Mouse (Mus musculus) liver, embryonic 11.5 days (tissue): ENCODE results near the gene Plppr2. TPM values are rescaled to one million over a fixed set of nuclear protein-coding genes. Genes with fewer than 3 reads are reported as not detected.

ENCODE experiments used
- ATAC-seq: fragments of 200-750 bp; cut with Nextera tagmentation; replicated peaks from 2 replicates; pipeline ENCODE4 v1.8.0; 2017; ENCODE audit warnings: moderate number of reproducible peaks, mild to moderate bottlenecking, moderate TSS enrichment, moderate library complexity; ENCODE audit not compliant: low FRiP score
- DNase-seq: peaks from one replicate; pipeline ENCODE4 v3.0.0-alpha.2; 2017; ENCODE audit warnings: low spot score
- H3K27ac ChIP-seq: fragments of 300-500 bp; sonication (generic); 2 replicates; pipeline ENCODE4 v1.5.1; 2014; ENCODE audit warnings: mild to moderate bottlenecking, low read depth, low read length, control low read depth
- H3K27me3 ChIP-seq: fragments of 300-500 bp; sonication (generic); replicated peaks from 2 replicates; pipeline ENCODE4 v1.6.1; 2014; ENCODE audit warnings: low read length, mixed read lengths; ENCODE audit not compliant: control insufficient read depth, insufficient read depth
- H3K36me3 ChIP-seq: fragments of 300-500 bp; sonication (generic); 2 replicates; pipeline ENCODE4 v1.6.1; 2014; ENCODE audit warnings: mild to moderate bottlenecking, low read length, moderate library complexity, mixed read lengths; ENCODE audit not compliant: control insufficient read depth, insufficient read depth
- H3K4me1 ChIP-seq: fragments of 300-500 bp; sonication (generic); replicated peaks from 2 replicates; pipeline ENCODE4 v1.6.1; 2014; ENCODE audit warnings: low read length, mixed read lengths; ENCODE audit not compliant: control insufficient read depth, insufficient read depth
- H3K4me2 ChIP-seq: fragments of 300-500 bp; sonication (generic); 2 replicates; pipeline ENCODE4 v1.6.1; 2014; ENCODE audit warnings: mild to moderate bottlenecking, control low read depth, moderate library complexity
- H3K4me3 ChIP-seq: fragments of 300-500 bp; sonication (generic); 2 replicates; pipeline ENCODE4 v1.5.1; 2014; ENCODE audit warnings: low read depth, low read length, control low read depth
- H3K9ac ChIP-seq: fragments of 300-500 bp; sonication (generic); 2 replicates; pipeline ENCODE4 v1.6.1; 2014; ENCODE audit warnings: low read depth, low read length, control low read depth
- H3K9me3 ChIP-seq: fragments of 300-500 bp; sonication (generic); 2 replicates; pipeline ENCODE4 v1.6.1; 2016; ENCODE audit warnings: low read length, inconsistent platforms, mixed read lengths; ENCODE audit not compliant: control insufficient read depth
- WGBS: fragments of 180-500 bp; shearing (Covaris S2); extraction: QIAGEN DNeasy Blood & Tissue Kit; methylation state at CpG from one replicate; pipeline ENCODE4 v1.1.7; 2014; 5-methylcytosine and 5-hydroxymethylcytosine counted together
- polyA plus RNA-seq: library from polyadenylated mRNA; unstranded; fragments of >200 nt; fragmentation: Nextera tagmentation; extraction: Ambion mirVana; gene quantifications from 2 replicates; pipeline ENCODE4 v1.2.1, GENCODE M21; 2014

The Plppr2 gene
- polyA plus RNA-seq, 1 experiment from 2014 or later = 7.2 TPM

DNA sequence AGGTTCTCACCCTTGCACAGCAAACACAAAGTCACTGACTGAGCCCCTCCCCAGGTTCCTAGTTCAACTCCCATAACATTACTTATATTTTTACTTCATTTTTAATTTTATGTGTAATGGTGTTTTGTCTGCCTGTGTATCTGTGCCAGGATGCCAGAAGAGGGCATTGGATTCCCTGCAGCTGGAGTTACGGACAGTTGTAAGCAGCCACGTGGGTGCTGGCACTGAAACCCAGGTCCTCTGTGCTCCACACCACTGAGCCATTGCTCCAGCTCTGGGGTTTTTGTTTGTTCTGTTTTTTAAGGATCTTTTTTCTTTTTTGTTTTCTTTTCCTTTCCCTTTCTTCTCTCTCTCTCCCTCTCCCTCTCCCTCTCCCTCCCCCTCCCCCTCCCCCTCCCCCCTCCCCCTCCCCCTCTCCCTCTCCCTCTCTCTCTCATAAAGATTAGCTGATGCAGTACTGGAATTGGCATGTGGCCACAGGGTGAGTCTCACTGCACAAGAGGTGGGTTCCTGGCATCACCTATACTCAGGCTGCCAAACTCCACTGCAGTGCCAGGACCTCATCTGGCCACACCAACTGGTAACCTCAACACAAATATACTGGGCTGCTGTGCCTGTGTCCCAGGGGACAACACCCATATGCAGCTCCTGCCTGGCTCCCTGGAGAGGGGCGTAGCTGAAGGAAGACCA lies 59.5 kb downstream of the Plppr2 start:
- Histone ChIP-seq H3K4me3 (no peak overlapping the region), H3K4me2 (no peak overlapping the region), H3K9me3 (no peaks in the 10 kb centered on the region; the same call in 1 of the 2 replicates), H3K27ac (no peak overlapping the region), H3K36me3 (no peaks in the 10 kb centered on the region), H3K27me3 (peaks cover 35% of the 10 kb centered on the region), H3K9ac (no peak overlapping the region), H3K4me1 (no peaks in the 10 kb centered on the region)
- ATAC-seq (no peak), DNase-seq (no peak)
- WGBS = 78% methylated on average over 3 of the region's 3 CpGs

Other genes starting within 250 kb of the Plppr2 start
- gene Ldlr, start 213.6 kb upstream of the Plppr2 start, polyA plus RNA-seq = 18.8 and 23.9 TPM in 2 replicates
- gene Spc24, start 176.7 kb upstream of the Plppr2 start, polyA plus RNA-seq = 151 and 170 TPM in 2 replicates
- gene Kank2, start 138.3 kb upstream of the Plppr2 start, polyA plus RNA-seq = 4.7 and 6.7 TPM in 2 replicates
- 16.1 and 17.4 TPM in 2 replicates for gene Angptl8, start 101.5 kb upstream of the Plppr2 start, polyA plus RNA-seq
- 14.9 and 21.6 TPM in 2 replicates for gene Dock6, start 84.4 kb upstream of the Plppr2 start, polyA plus RNA-seq
- 5.7 and 7.3 TPM in 2 replicates for gene Rab3d, start 18.8 kb upstream of the Plppr2 start, polyA plus RNA-seq
- gene Ccdc159, start 9.6 kb upstream of the Plppr2 start, polyA plus RNA-seq = 2.2 and 2.9 TPM in 2 replicates
- gene Tmem205, start 9.5 kb upstream of the Plppr2 start, polyA plus RNA-seq = 45.0 and 51.0 TPM in 2 replicates
- 9.8 and 11.9 TPM in 2 replicates for gene Swsap1, start 18.7 kb downstream of the Plppr2 start, polyA plus RNA-seq
- 131 TPM in 2 replicates for gene Epor, start 26.5 kb downstream of the Plppr2 start, polyA plus RNA-seq
- gene Rgl3, start 52.4 kb downstream of the Plppr2 start, polyA plus RNA-seq = 0.34 and 0.55 TPM in 2 replicates
- gene Ccdc151, start 65.6 kb downstream of the Plppr2 start, polyA plus RNA-seq = 0.23 and 0.29 TPM in 2 replicates
- gene Prkcsh, start 65.8 kb downstream of the Plppr2 start, polyA plus RNA-seq = 89.4 and 89.5 TPM in 2 replicates
- gene Elavl3, start 115.0 kb downstream of the Plppr2 start, polyA plus RNA-seq = 0.19 and 0.25 TPM in 2 replicates
- gene Gm49318, start 134.2 kb downstream of the Plppr2 start, polyA plus RNA-seq = not detected in 2 replicates
- gene Zfp653, start 134.3 kb downstream of the Plppr2 start, polyA plus RNA-seq = 5.5 and 7.5 TPM in 2 replicates
- 55.1 and 59.2 TPM in 2 replicates for gene Ecsit, start 148.4 kb downstream of the Plppr2 start, polyA plus RNA-seq
- gene Cnn1, start 162.2 kb downstream of the Plppr2 start, polyA plus RNA-seq = 3.6 and 6.2 TPM in 2 replicates
- 159 and 169 TPM in 2 replicates for gene Elof1, start 180.1 kb downstream of the Plppr2 start, polyA plus RNA-seq
- gene Acp5, start 198.7 kb downstream of the Plppr2 start, polyA plus RNA-seq = 156 and 162 TPM in 2 replicates
- 66.6 and 67.9 TPM in 2 replicates for gene Pigyl, start 219.8 kb downstream of the Plppr2 start, polyA plus RNA-seq